Mouse (Mus musculus): ENCODE measurements at regions not wholly inside any gene's neighbourhood (a gene's known extent, or its start where the extent isn't known, plus 50 kb on each side); places are given as distances from the start of the nearest gene placed in this dataset.

GRCm38 (mm10) chr10:118640810-118641427, 200.1 kb downstream of the Ifng start:
- TF ChIP-seq CTCF (IDR thresholded peaks at IDR 0.05; ENCODE audit: low read depth, low read length) (no peak), POLR2A (IDR thresholded peaks at IDR 0.05; ENCODE audit: borderline replicate concordance, low read depth, low read length) (no peak)
